Mouse (Mus musculus): ENCODE results near the gene Tgif2. TPM values are rescaled to one million over a fixed set of nuclear protein-coding genes. Genes with fewer than 3 reads are reported as not detected.

The Tgif2 gene
- total and polyA plus RNA-seq, 3 experiments, result 16.9 to 43.3 TPM; not detected in 1

Other genes with a start within 250 kb of the Tgif2 start
- 10.3 and 10.4 TPM in 2 replicates for gene Dlgap4, start 226.3 kb upstream of the Tgif2 start, total RNA-seq (2012; rRNA removed)
- 10 to 100 TPM in 1 of 2 experiments, not detected in 1; 39.6 TPM for gene Dlgap4, start 226.3 kb upstream of the Tgif2 start, polyA plus RNA-seq (2012; ENCODE audit: insufficient read depth in 1 of 2, insufficient read length in 2 of 2, low read depth in 1 of 2, low replicate concordance in 2 of 2, missing spikeins in 1 of 2)
- 1.2 and 2.8 TPM in 2 replicates for gene Myl9, start 64.6 kb upstream of the Tgif2 start, total RNA-seq (2012; rRNA removed)
- gene Myl9, start 64.6 kb upstream of the Tgif2 start, polyA plus RNA-seq (2012; ENCODE audit: insufficient read depth in 1 of 2, insufficient read length in 2 of 2, low read depth in 1 of 2, low replicate concordance in 2 of 2, missing spikeins in 1 of 2), result 1 to 10 TPM in 1 of 2 experiments, not detected in 1; 1.3 TPM
- gene 4930518I15Rik, start 17.9 kb downstream of the Tgif2 start, total RNA-seq (2012; rRNA removed), result 0.23 TPM in 1 of 2 replicates, not detected in the other
- gene 4930518I15Rik, start 17.9 kb downstream of the Tgif2 start, polyA plus RNA-seq (2012; ENCODE audit: insufficient read depth in 1 of 2, insufficient read length in 2 of 2, low read depth in 1 of 2, low replicate concordance in 2 of 2, missing spikeins in 1 of 2), result under 1 TPM in 1 of 2 experiments, not detected in 1; 0.60 TPM
- 211 and 226 TPM in 2 replicates for gene Rab5if, start 23.1 kb downstream of the Tgif2 start, total RNA-seq (2012; rRNA removed)
- 100 to 1,000 TPM; 263 to 315 TPM for gene Rab5if, start 23.1 kb downstream of the Tgif2 start, polyA plus RNA-seq (2012; ENCODE audit: insufficient read depth in 1 of 2, insufficient read length in 2 of 2, low read depth in 1 of 2, low replicate concordance in 2 of 2, missing spikeins in 1 of 2)
- 7.7 and 9.0 TPM in 2 replicates for gene Sla2, start 47.2 kb downstream of the Tgif2 start, total RNA-seq (2012; rRNA removed)
- gene Sla2, start 47.2 kb downstream of the Tgif2 start, polyA plus RNA-seq (2012; ENCODE audit: insufficient read depth in 1 of 2, insufficient read length in 2 of 2, low read depth in 1 of 2, low replicate concordance in 2 of 2, missing spikeins in 1 of 2), result under 1 TPM in 1 of 2 experiments, not detected in 1; 0.40 TPM
- 19.0 and 20.1 TPM in 2 replicates for gene Ndrg3, start 152.0 kb downstream of the Tgif2 start, total RNA-seq (2012; rRNA removed)
- gene Ndrg3, start 152.0 kb downstream of the Tgif2 start, polyA plus RNA-seq (2012; ENCODE audit: insufficient read depth in 1 of 2, insufficient read length in 2 of 2, low read depth in 1 of 2, low replicate concordance in 2 of 2, missing spikeins in 1 of 2), result 10 to 100 TPM in 1 of 2 experiments, not detected in 1; 39.6 TPM
- 27.1 and 29.3 TPM in 2 replicates for gene Dsn1, start 167.1 kb downstream of the Tgif2 start, total RNA-seq (2012; rRNA removed)
- gene Dsn1, start 167.1 kb downstream of the Tgif2 start, polyA plus RNA-seq (2012; ENCODE audit: insufficient read depth in 1 of 2, insufficient read length in 2 of 2, low read depth in 1 of 2, low replicate concordance in 2 of 2, missing spikeins in 1 of 2), result 10 to 100 TPM in 1 of 2 experiments, not detected in 1; 33.2 TPM
- gene Soga1, start 239.2 kb downstream of the Tgif2 start, total RNA-seq (2012; rRNA removed), result 0.20 and 0.50 TPM in 2 replicates
- gene Soga1, start 239.2 kb downstream of the Tgif2 start, polyA plus RNA-seq (2012; ENCODE audit: insufficient read depth in 1 of 2, insufficient read length in 2 of 2, low read depth in 1 of 2, low replicate concordance in 2 of 2, missing spikeins in 1 of 2), result 1 to 10 TPM in 1 of 2 experiments, not detected in 1; 2.0 TPM
- gene Tldc2, start 247.0 kb downstream of the Tgif2 start, total RNA-seq (2012; rRNA removed), result not detected in 2 replicates
- gene Tldc2, start 247.0 kb downstream of the Tgif2 start, polyA plus RNA-seq (2012; ENCODE audit: insufficient read depth in 1 of 2, insufficient read length in 2 of 2, low read depth in 1 of 2, low replicate concordance in 2 of 2, missing spikeins in 1 of 2), result not detected